Mouse (Mus musculus): ENCODE data around the gene Nufip2.
"Not testable (repeated sequence)": the region's sequence is repeated elsewhere in the genome, so short reads cannot be mapped to it uniquely, and the experiment has no call there.

The Nufip2 gene

DNA sequence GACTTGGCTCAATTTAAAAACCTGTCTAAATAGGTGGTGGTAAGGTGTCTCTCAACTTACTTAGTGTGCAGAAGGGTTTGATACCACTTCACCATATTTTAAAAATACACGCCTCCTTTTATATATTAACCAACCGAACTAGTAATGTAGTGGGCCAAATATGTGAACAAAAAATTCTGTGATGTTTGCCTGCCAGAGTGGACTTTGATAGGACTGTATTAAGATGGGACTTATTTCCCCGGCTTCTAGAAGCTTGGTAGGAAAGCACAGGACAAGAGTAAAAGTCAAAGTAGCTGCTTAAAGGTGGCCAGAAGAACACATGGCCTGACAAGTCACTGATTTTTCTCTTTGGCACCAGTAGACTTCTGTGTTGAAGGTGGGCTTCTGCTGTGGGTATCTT, 27.8 kb downstream of the Nufip2 start:
- no peak for DNase-seq (ENCODE audit: low spot score in 2 of 2)

DNA sequence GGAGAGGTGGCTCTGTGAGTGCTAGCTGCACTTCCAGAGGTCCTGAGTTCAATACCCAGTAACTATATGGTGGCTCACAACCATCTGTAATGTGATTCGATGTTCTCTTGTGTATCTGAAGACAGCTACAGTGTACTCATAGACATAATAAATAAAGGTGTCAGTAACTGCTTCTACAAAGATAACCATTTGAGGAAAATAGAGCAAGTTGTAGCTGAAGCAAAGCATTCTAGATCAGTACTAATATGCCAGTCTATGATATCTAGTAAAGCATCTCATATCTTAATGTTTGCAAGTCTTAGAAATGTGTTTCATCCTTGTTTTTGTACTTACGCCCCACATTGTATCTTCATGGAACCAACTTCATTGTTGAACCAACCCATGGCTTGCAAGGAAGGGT, 33.1 kb downstream of the Nufip2 start:
- DNase-seq (ENCODE audit: low spot score in 2 of 2): no peak

DNA sequence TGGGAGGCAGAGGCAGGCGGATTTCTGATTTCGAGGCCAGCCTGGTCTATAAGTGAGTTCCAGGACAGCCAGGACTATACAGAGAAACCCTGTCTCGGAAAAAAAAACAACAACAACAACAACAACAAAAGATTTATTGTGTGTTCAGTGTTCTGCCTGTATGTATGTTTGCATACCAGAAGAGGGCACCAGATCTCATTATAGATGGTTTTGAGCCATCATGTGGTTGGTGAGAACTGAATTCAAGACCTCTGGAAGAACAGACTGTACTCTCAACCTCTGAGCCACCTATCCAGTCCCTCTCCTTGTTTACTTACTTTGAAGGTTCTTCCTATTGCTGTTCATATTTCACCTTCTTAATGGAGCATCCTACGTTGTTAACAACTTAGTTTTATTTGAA, 35.4 kb downstream of the Nufip2 start:
- no peak for DNase-seq (ENCODE audit: low spot score in 2 of 2)

DNA sequence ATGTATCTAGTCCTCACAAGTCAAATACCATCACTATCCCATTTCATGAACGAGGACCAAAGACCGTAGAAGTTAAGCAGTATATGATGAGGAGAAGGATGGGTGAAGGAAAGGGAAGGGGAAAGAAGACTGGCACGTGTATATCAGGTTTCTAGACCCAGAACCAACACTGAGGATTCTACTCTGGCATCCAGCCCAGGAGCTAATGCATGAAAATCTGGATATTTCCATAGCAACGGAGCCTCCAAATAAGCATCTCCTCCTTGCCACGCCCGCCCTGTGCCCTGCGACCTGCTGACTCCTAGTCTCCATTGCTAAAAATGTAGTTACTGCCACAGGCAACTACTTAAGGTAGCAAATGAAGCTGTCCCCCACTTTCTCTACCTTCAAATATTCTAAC, 38.8 kb downstream of the Nufip2 start:
- DNase-seq (ENCODE audit: low spot score in 2 of 2): no peak

DNA sequence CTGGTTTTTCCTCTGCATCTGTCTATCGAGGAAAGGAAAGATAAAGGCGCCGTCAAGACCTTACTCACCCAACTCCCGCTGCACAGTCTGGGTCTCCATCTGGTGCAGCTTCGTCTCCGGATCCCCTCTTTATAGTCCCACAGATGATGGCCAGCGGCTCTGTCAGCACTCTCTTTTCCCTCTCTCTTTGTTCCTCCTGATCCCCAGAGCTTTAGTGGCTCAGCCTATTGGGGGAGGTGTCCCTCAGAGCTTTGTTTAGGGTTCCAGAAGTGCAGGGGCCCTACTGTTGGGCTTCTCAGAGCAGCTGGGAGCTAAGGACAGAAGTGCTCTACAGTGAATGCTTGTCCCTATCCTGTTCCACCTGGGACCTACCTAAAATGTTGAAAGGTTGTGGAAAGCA, 39.2 kb downstream of the Nufip2 start, which contains the start of gene Cryba1:
Cryba1 (minus strand) TSS at position 101 of the 400 bp plus-strand sequence.
- DNase-seq (ENCODE audit: low spot score in 2 of 2): no peak

DNA sequence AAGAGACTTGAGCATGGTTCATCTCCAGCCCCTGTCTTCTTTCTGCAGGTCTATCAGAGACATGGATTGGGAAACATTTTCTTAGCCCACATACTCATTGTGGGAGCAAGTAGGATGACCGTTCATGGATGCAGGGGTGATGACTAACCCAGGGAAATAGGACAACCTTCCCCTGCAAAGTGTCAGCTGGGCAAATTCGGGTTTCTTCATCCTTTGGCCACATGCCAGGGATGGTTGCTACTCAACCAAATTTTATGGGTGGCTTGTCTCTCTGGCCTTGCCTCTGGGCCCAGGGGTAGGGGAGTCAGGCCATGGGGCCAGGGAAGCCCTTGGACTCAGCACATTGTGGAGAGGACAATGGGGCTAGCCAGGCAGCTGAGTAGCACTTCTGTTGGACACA, 42.6 kb downstream of the Nufip2 start:
- no peak for DNase-seq (ENCODE audit: low spot score in 2 of 2)

DNA sequence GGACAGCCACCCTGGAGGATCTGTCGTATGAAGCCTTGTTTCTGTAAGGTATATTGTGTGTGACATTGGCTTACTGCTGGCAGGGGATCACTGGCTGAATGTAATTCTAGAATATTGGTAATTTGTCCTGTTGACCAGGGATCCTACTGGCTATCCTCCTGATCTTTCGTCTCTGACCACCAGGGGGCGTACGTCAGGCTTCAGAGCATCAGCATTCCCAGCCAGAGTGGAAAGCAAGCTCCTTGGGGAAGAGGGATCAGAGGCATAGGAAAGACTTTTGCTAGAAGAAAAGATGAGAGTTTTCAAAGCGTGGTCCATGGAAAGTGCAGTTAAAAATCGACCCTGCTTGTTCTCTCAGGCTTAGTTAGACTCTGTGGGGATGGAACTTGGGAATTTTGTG, 51.3 kb downstream of the Nufip2 start:
- peak; percentile 40 to 83 for DNase-seq (ENCODE audit: low spot score in 2 of 2)

DNA sequence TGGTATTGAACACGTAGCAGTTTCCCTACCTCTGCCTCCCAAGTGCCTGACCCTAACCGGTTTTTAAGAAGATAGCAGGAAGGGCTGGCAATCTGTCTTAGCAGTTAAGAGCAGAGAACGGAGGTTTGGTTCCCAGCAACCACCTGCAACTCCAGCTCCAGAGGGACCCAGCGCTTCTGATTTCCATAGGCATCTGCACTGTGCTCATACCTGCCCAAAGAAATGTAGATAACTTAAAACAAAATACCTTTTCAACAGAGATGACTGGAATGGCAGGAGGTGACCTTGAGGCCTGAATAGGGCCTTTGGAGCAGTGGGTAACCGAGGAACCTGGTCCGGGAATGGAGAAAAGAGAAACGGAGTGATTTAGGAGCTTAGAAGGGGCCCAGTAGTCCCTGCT, 52.6 kb downstream of the Nufip2 start:
- no peak for DNase-seq (ENCODE audit: low spot score in 2 of 2)

DNA sequence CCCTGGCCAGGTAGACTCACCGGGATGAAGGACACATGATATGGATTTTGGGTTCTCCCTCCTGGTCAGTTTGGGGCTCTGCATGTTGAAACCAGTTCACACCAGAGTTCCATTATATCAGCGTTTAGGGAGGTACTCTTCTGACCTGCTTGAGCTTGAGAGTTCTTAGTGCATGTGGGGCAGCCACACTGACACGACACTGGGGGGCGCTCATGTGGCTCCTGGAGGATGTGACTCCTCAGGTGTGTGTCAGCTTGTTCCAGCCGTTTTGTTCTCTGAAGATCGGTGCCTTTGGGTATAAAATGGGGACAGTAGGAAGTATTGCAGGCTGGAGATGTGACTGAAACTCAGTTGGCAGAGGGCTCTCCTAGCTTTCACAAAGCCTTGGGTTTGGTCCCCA, 58.0 kb downstream of the Nufip2 start:
- no peak for DNase-seq (ENCODE audit: low spot score in 2 of 2)

DNA sequence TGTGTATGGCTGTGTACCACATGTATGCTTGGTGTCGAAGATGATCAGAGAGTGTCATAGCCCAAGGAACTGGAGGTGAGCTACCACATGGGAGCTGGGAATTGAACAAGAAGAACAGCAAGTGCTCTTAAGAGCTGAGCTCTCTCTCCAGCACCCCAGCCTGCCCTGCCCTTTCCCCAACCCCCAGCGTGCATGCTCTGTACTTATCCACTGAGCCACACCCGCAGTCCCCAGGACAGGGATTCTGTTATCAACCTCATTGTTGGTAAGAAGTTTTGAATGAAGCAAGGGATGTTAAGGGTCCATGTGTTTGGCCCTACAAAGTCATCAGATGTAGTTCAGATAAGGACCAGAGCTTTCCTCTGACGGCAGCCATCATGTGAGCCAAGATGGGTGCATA, 60.7 kb downstream of the Nufip2 start:
- no peak for DNase-seq (ENCODE audit: low spot score in 2 of 2)

DNA sequence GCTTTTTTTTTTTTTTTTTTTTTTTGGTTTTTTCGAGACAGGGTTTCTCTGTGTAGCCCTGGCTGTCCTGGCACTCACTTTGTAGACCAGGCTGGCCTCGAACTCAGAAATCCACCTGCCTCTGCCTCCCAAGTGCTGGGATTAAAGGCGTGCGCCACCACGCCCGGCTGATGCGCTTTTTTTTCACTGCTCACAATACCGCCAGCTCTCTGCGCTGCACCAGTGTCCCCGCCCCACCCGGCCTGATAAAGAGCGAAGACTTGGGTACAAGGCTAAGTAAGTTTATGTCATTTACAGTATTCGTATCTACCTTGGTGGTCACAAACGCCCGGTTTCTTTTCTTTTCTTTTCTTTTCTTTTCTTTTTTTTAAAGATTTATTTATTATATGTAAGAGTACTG, 61.1 kb downstream of the Nufip2 start:
- DNase-seq (ENCODE audit: low spot score in 2 of 2): not testable (repeated sequence)

DNA sequence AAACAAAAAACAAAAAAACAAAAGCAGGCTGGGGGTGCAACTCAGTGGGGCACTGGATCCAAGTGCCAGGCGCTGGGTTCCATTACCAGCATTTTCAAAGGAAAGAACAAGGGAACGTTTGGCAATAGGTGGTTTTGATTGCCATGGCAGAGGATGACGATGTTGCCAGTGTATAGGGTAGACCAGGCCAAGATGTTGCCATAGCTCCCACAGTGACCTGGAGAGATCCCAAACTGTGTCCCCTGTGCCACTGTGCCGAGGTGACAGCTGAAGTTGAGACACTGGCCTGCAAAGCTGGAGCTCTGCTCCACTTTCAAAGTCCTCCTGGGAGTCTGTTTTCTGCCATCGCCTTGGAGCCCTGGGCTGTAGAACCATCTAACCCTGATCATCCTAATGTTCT, 63.0 kb downstream of the Nufip2 start:
- no peak for DNase-seq (ENCODE audit: low spot score in 2 of 2)

DNA sequence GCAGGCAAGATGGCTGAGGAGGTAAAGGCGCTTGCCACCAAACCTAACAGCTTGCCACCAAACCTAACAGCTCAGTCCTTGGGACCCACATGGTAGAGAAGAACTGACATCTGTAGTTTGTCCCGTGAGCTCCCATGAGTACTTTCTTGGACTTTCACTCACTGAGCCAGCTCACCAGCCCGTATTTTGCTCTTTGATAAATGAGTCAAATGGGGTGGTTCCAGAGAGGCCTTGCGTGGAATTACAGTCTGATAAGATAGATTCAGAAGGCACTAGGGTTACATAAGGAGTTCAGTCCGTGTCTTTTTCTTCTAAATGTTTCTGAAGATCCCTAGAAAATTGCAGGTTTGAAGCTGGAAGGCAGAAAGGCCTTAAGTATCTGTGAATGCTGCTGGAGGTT, 66.6 kb downstream of the Nufip2 start:
- DNase-seq (ENCODE audit: low spot score in 2 of 2): no peak

DNA sequence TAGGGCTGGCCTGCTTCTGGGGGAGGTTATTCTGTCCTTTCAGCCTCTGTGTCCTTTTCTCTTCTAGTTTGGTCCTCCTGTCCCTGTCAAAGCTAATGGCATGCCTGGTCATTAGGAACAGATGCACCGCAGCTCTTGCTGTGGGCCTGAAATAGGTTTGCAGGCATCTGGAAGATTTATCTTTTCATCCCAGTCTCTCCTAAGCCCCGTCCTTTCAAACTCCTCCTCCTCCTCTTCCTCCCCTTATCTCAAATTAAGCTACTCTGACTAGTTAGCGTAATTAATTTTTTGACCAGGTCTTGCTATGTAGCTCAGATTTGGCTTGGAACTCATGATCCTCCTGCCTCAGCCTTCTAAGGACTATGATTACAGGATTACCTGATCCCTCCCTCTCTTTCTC, 67.5 kb downstream of the Nufip2 start:
- DNase-seq (ENCODE audit: low spot score in 2 of 2): no peak

DNA sequence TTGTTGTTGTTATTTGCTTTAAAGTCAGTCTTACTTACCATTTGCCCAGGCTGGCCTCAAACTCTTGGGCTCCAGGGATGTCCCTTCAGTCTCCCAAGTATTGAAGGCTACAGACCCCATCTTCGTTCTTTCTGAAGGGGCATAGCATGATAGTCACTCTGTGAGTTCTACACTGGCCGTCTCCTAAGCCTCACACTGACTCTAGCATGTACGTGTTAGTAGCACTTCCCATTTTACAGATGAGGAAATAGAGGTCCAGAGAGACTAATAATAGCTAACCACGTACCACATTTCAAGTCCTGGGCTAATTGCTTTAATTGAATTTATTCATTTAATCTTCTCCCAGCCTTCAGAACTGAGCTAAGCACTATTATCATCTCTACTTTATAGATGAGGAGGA, 74.1 kb downstream of the Nufip2 start:
- DNase-seq (ENCODE audit: low spot score in 2 of 2): no peak

DNA sequence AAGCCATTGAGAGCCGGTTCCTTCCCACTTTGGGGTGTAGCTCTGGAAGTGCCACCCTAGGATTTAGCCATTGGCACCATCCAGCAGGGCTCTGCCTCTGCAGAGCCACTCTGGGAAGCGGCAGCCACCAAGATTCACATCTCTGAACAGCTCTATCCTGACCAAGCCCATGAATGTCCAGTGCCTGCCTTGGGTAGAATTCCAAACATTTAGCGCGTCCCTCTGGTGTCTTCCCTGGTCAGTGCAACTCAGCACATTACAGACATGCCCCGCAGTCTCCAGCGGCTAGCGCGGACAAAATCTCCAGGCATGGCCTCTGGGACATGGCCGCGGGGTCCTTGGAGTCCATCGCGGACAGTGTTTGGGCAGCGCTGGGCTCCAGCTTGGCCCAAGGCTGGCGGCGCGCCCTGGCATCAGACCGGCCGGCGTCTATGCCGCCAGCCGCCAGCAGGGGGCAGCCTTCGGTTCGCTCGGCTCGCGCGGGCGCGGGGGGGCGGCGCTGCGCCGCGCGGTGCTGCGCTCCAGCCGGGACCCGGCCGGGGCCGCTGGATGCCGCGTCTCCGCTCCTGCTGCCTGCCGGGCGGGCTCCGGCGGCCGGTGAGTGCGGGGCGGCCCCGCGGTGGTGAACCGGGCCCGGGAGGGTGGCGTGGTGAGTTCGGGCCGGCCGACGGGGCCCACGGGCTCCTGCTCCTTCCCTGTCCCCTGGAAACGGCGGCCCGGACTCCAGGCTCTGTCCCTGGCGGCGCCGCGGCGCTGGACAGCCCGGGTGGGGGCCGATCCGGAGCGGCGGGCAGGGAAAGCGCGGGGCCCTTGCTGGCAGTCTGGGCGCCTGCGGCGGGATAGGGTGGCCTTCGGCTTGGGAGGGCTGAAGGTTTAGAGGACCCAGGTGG, 77.1 kb downstream of the Nufip2 start, which contains the start of gene Myo18a:
Myo18a (plus strand) TSS at position 464 of the 890 bp plus-strand sequence.
- DNase-seq (ENCODE audit: low spot score in 2 of 2): peak; percentile 44 to 66

DNA sequence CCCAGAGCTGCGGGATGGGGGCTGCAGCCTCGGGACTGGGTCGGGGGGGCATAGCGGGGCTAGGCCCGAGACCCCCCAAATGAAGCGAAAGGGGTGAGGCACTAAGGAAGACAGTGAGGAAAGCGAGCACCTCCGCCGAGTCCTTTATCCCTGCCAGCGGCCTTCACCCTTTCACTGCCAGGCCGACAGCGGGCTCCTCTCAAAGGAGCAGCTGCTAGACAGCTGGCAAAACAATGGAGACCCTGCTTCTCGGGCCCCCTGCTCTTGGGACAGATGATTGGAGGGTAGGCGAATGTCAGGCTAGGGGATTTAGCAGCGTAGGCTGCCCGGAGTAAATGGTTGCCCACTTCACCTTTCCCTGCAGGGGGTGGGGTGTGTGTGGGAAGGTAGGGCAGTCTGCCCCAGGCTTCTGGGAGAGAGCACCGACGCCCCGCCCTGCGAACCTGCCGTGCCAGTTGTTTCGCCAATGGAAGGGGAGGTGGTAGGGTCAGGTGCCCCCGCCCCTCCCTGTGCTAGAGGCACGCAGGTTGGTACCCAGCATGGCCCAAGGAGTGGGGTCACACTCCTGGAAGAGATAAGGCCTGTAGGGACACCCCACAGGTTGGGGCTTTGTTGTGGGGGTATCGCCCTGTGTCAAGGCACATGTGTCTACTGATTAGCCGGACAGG, 77.9 kb downstream of the Nufip2 start:
- DNase-seq (ENCODE audit: low spot score in 2 of 2): no peak

DNA sequence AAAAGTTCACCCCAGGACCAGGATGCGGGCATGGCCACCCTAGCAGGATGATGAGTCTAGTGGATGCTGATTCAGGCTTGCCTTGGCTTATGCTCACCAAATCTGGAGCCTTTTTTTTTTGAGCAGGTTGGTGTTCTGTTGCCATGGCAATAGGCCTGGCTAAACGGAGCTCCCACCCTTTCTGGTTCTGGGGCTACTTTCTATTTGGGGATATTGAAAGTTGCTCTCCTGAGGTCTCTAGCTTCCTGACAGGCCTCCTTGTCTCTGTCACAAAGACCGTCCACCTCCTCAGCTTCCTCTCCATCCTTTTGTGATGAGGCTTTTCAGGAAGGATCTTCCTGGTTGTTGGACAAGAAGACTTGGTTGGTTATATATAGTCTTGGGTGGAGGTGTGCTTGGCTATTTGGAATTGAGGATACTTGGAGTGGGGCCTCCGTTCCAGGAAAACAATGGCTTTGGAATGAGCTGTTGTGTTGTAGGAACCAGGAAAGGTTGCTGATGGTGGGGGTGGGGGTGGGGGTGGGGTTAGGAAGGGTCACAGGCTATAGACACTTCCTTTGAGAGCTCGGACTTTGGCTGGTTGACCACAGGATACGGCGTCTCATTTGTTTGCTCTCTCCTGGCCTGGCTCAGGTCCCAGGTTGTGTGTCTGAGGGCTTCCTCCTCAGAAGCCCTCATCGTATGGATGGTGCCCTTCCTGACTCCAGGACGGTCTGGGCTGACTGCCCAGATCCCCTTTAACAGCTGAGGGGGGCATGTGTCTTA, 78.9 kb downstream of the Nufip2 start:
- DNase-seq (ENCODE audit: low spot score in 2 of 2): no peak

DNA sequence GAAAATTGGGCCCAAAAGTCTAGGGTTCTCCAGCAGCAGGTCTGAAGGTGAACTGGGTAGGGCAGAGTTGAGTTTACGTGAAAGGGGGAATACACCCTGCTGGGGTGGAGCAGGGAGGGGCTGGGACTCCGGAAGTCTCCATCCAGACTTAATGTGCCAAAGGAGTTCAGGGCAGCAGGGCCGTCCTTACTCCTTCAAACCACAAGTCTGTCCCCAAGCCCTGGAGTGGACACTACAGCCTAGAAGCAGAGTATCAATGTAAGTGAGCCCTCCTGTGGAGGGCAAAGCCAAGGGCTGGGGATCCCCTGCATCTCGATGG, 79.5 kb downstream of the Nufip2 start:
- no peak for DNase-seq (ENCODE audit: low spot score in 2 of 2)

DNA sequence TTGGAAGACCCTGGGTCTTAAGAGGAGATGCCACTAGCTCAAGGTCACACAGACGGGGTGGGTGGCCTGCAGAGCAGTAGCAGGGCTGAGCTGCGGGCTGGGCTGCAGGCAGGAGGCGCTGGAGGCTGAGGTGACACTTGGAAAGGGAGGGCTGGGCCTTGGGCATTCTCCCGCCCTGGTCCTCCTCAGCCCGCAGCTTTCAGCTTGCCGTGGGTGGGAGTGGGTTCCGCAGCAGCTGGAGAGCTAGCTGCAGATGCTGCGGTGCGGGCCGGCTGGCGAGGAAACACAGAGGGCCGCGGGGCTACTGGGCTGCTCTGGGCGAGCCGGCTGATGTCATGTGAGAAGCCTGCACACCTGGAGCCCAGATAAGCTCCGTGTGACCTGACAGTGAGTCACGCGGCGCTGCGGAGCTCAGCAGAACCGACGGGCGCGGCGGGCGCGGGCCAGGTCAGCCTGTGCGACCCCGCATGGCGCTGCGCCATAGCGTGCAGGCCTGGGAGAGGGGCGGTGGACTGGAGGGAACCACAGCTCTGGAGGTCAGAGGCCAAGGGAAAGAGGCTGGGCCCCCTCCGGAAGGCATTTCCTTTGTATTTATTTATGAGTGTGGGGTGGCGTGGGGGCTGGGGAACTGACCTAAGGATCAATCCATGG, 80.5 kb downstream of the Nufip2 start:
- no peak for DNase-seq (ENCODE audit: low spot score in 2 of 2)

DNA sequence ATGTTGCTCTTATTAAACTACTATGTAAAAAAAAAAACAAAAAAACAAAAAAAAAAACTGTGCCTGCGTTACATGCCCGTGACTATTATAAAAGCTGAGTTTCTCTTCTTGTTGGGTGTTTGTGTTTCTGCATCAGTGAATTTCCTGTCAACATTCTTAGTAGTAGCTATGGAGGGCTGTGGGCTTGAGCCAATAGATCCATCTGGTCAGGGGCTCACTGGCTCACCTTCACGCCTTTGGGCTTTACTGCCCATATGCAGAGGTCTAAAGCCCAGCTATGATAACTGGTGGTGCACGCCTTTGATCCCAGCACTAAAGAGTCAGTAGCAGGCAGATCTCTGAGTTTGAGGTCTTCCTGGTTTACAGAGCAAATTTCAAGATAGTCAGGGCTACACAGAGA, 83.5 kb downstream of the Nufip2 start:
- no peak for DNase-seq (ENCODE audit: low spot score in 2 of 2)

DNA sequence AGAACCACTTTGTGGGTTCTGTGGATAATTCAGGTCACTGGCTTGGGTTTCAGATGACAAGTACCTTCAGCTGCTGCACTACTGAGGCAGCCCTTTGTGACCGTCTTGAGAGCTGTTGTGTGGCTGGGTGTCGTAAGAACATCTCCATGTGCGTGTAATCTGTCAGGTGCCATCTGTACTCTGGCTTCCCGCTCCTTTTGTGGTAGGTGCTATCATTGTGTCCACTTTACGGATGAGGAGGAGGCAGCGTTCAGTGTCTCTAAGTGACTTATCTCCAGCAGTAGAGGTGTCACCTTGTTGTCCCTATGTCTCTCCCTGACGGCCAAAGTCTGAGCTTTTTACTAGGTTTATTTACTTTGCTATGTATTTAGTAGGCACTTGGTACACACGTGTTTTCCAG, 84.4 kb downstream of the Nufip2 start:
- DNase-seq (ENCODE audit: low spot score in 2 of 2): no peak

All from frontal cortex, postnatal 14 days (tissue).